Mouse (Mus musculus): ENCODE measurements around the gene Pxmp4.

DNA sequence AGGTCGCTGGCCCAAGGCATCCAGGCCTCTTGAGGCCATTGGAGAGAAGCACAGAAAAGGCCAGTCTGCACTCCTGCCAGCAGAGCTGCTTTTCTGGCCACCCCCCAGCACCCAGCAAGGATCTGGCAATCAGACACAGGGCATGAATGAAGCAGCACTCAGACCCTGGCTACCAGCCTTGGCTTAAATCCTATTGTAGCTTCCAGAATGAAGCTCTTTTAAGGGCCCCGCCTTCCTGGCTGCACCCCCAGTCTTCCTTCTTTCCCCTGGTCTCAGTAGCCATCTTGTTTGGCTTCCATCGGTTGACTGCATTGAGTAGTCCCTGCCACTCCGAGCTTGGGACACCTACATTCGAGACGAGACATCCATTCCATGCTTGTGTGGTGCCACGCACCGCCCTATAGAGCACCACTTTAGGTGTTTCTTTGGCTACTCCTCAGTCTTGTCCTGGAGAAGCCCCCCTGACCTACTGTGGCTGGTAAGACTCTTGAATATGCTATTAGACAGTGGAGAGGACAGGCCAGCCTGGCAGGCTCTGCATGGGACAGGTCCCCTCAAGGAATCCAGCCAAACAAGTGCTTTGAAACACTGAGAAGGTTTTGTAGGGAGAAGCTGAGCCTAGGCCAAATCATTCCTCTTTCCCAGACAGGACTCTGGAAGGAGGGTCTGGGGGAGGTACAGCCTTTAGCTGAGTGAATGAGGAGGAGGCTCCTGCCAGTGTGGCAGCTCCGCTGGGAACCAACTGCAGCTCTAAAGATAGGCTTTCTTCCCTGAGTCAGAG lies 59.8 kb downstream of the Pxmp4 start:
- no peak for TF ChIP-seq TAL1 (IDR thresholded peaks at IDR 0.05; ENCODE audit: low read length)
- no peak for TF ChIP-seq GATA1 (IDR thresholded peaks at IDR 0.05; ENCODE audit: low read length)
